Mouse (Mus musculus) ovary, postnatal 14 days (tissue): ENCODE data around the gene Olfr170.
"Not testable (repeated sequence)": the region's sequence is repeated elsewhere in the genome, so short reads cannot be mapped to it uniquely, and the experiment has no call there.

Experiments
- DNase-seq: peaks from one replicate; pipeline ENCODE4 v3.0.0; 2022; ENCODE audit warnings: low spot score

The Olfr170 gene

DNA sequence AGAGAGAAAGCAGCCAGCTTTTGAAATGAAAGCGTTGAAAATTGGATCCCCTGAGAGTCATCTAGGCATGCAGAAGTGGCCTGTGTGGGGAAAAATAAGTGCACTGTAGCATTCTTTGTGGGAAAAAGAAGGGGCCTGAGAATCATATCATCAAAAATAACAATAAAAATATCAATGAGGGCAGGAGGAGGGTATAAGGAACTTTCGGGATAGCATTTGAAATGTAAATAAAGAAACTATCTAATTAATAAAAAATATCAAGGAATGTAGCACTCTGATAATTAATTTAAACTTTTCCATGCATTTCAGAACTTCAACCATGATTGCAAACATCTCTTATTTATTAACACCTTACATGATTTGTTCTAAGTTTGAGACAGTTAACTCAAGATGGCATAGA, at the start of gene Olfr170:
Olfr170 (minus strand) TSS at position 101 of the 400 bp plus-strand sequence.
- not testable (repeated sequence) for DNase-seq

- no peak for DNase-seq
Measured at GRCm38 (mm10) chr16:19629816-19630215, 18.1 kb upstream of the Olfr170 start, which contains the start of gene Olfr171. TSS of gene Olfr171 (minus strand) at chr16:19629916.

GRCm38 (mm10) chr16:19603166-19603565, 8.5 kb downstream of the Olfr170 start:
- no peak for DNase-seq

DNA sequence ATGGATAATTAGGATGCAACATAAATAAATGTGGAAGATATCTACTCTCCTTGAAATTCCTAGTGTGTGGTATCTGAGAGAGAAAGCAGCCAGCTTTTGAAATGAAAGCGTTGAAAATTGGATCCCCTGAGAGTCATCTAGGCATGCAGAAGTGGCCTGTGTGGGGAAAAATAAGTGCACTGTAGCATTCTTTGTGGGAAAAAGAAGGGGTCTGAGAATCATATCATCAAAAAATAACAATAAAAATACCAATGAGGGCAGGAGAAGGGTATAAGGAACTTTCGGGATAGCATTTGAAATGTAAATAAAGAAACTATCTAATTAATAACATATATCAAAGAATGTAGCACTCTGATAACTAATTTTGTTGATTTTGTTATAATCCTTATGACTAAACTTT, 40.0 kb downstream of the Olfr170 start, which contains the start of gene Olfr169:
Olfr169 (minus strand) TSS at position 101 of the 400 bp plus-strand sequence.
- DNase-seq, result not testable (repeated sequence)
